Mouse (Mus musculus) heart, embryonic 15.5 days (tissue): Measurements from ENCODE around the gene Skil. TPM values are rescaled to one million over a fixed set of nuclear protein-coding genes. Genes with fewer than 3 reads are reported as not detected.

Experiments used
- ATAC-seq: fragments of 200-750 bp; cut with Nextera tagmentation; replicated peaks from 2 replicates; pipeline ENCODE4 v1.8.0; 2017; ENCODE audit warnings: low read depth, moderate TSS enrichment; ENCODE audit not compliant: insufficient number of reproducible peaks, insufficient read depth, low FRiP score
- H3K27ac ChIP-seq: fragments of 300-500 bp; sonication (generic); 2 replicates; pipeline ENCODE4 v1.5.1; 2015; ENCODE audit warnings: mild to moderate bottlenecking, inconsistent platforms
- H3K27me3 ChIP-seq: fragments of 300-500 bp; sonication (generic); 2 replicates; pipeline ENCODE4 v1.6.1; 2015; ENCODE audit warnings: inconsistent platforms
- H3K36me3 ChIP-seq: fragments of 300-500 bp; sonication (generic); 2 replicates; pipeline ENCODE4 v1.6.1; 2015; ENCODE audit warnings: mild to moderate bottlenecking, inconsistent platforms
- H3K4me1 ChIP-seq: fragments of 300-500 bp; sonication (generic); replicated peaks from 2 replicates; pipeline ENCODE4 v1.6.1; 2015; ENCODE audit warnings: inconsistent platforms
- H3K4me2 ChIP-seq: fragments of 300-500 bp; sonication (generic); 2 replicates; pipeline ENCODE4 v1.6.1; 2015; ENCODE audit warnings: inconsistent platforms, mild to moderate bottlenecking, moderate library complexity
- H3K4me3 ChIP-seq: fragments of 300-500 bp; sonication (generic); 2 replicates; pipeline ENCODE4 v1.5.1; 2015; ENCODE audit warnings: mild to moderate bottlenecking, inconsistent platforms
- H3K9ac ChIP-seq: fragments of 300-500 bp; sonication (generic); 2 replicates; pipeline ENCODE4 v1.6.1; 2015; ENCODE audit warnings: mild to moderate bottlenecking, inconsistent platforms
- H3K9me3 ChIP-seq: fragments of 300-500 bp; sonication (generic); replicated peaks from 2 replicates; pipeline ENCODE4 v1.6.1; 2016; ENCODE audit warnings: inconsistent platforms
- WGBS: fragments of 180-500 bp; shearing (Covaris S2); methylation state at CpG from one replicate; pipeline ENCODE4 v1.1.7; 2015; ENCODE audit warnings: mixed read lengths; 5-methylcytosine and 5-hydroxymethylcytosine counted together
- polyA plus RNA-seq: library from polyadenylated mRNA; unstranded; fragments of >200 nt; fragmentation: Nextera tagmentation; extraction: Ambion mirVana; gene quantifications from 2 replicates; pipeline ENCODE4 v1.2.1, GENCODE M21; 2015

Skil gene
- 12.3 and 13.2 TPM in 2 replicates for polyA plus RNA-seq

GRCm38 (mm10) chr3:31094531-31095178 lies at the start of gene Skil:
TSS of gene Skil (plus strand) at chr3:31095058.
- peak within 1 kb of the TSS; percentile 90 for H3K4me3 ChIP-seq
- no peaks in the 10 kb centered on the region for H3K9me3 ChIP-seq
- no peaks in the 10 kb centered on the region for H3K36me3 ChIP-seq
- H3K9ac ChIP-seq: peak within 1 kb of the TSS; percentile 90
- peaks cover 22% of the 10 kb centered on the region for H3K4me1 ChIP-seq
- WGBS: under 1% methylated on average over 50 of the region's 109 CpGs
- H3K27ac ChIP-seq: peak within 1 kb of the TSS; percentile 100
- H3K27me3 ChIP-seq: no peaks in the 10 kb centered on the region
- H3K4me2 ChIP-seq: peak within 1 kb of the TSS; percentile 79
- ATAC-seq: peak; percentile 95

GRCm38 (mm10) chr3:31047263-31047662 lies 47.6 kb upstream of the Skil start:
- no peaks in the 10 kb centered on the region for H3K4me1 ChIP-seq
- H3K9ac ChIP-seq: no peak overlapping the region
- H3K27ac ChIP-seq: no peak overlapping the region
- ATAC-seq: no peak
- WGBS: 75% methylated on average over 3 of the region's 3 CpGs
- H3K27me3 ChIP-seq: no peaks in the 10 kb centered on the region
- H3K4me3 ChIP-seq: no peak overlapping the region
- H3K4me2 ChIP-seq: no peak overlapping the region
- H3K36me3 ChIP-seq: peaks cover 39% of the 10 kb centered on the region
- no peaks in the 10 kb centered on the region for H3K9me3 ChIP-seq

- Histone ChIP-seq H3K4me1 (no peaks in the 10 kb centered on the region), H3K9me3 (no peaks in the 10 kb centered on the region), H3K4me2 (no peak overlapping the region), H3K36me3 (peaks cover 29% of the 10 kb centered on the region), H3K27ac (no peak overlapping the region), H3K27me3 (no peaks in the 10 kb centered on the region), H3K9ac (no peak overlapping the region), H3K4me3 (no peak overlapping the region)
- ATAC-seq: no peak
- WGBS: 85% methylated on average over 5 of the region's 5 CpGs
Measured at GRCm38 (mm10) chr3:31049087-31049486, 45.8 kb upstream of the Skil start.

- Histone ChIP-seq H3K36me3 (peaks cover 26% of the 10 kb centered on the region), H3K4me1 (peaks cover 4% of the 10 kb centered on the region), H3K9ac (no peak overlapping the region), H3K27me3 (no peaks in the 10 kb centered on the region), H3K9me3 (no peaks in the 10 kb centered on the region), H3K27ac (no peak overlapping the region), H3K4me2 (no peak overlapping the region), H3K4me3 (no peak overlapping the region)
- ATAC-seq: no peak
- 59% methylated on average over 7 of the region's 7 CpGs for WGBS
Measured at GRCm38 (mm10) chr3:31050375-31050774, 44.5 kb upstream of the Skil start.

- WGBS: 78% methylated on average over 9 of the region's 9 CpGs
Measured at GRCm38 (mm10) chr3:31051730-31052129, 43.1 kb upstream of the Skil start.

GRCm38 (mm10) chr3:31053191-31053590 lies 41.7 kb upstream of the Skil start:
- ATAC-seq: no peak
- H3K36me3 ChIP-seq: peaks cover 23% of the 10 kb centered on the region

More at GRCm38 (mm10) chr3:31051730-31052129, 43.1 kb upstream of the Skil start:
- no peak overlapping the region for H3K9ac ChIP-seq
- ATAC-seq: no peak
- H3K27ac ChIP-seq: no peak overlapping the region
- H3K4me2 ChIP-seq: no peak overlapping the region
- H3K9me3 ChIP-seq: no peaks in the 10 kb centered on the region
- H3K4me3 ChIP-seq: no peak overlapping the region
- H3K27me3 ChIP-seq: no peaks in the 10 kb centered on the region
- peaks cover 4% of the 10 kb centered on the region for H3K4me1 ChIP-seq
- peaks cover 24% of the 10 kb centered on the region for H3K36me3 ChIP-seq

GRCm38 (mm10) chr3:31054888-31055287 lies 40.0 kb upstream of the Skil start:
- Histone ChIP-seq H3K4me2 (no peak overlapping the region; the same call in 1 of the 2 replicates), H3K36me3 (peaks cover 15% of the 10 kb centered on the region), H3K4me1 (peaks cover 4% of the 10 kb centered on the region), H3K27me3 (no peaks in the 10 kb centered on the region), H3K4me3 (no peak overlapping the region), H3K9ac (no peak overlapping the region), H3K27ac (peak overlapping the region; percentile 78), H3K9me3 (no peaks in the 10 kb centered on the region)
- ATAC-seq: no peak
- 42% methylated on average over 8 of the region's 8 CpGs for WGBS

More at GRCm38 (mm10) chr3:31053191-31053590, 41.7 kb upstream of the Skil start:
- no peaks in the 10 kb centered on the region for H3K9me3 ChIP-seq
- H3K27me3 ChIP-seq: no peaks in the 10 kb centered on the region
- H3K27ac ChIP-seq: no peak overlapping the region
- H3K4me3 ChIP-seq: no peak overlapping the region
- 85% methylated on average over 9 of the region's 9 CpGs for WGBS
- peaks cover 4% of the 10 kb centered on the region for H3K4me1 ChIP-seq
- no peak overlapping the region for H3K9ac ChIP-seq
- H3K4me2 ChIP-seq: no peak overlapping the region

- peak; percentile 65; the same call in 1 of the 2 replicates for ATAC-seq
Measured at GRCm38 (mm10) chr3:31056047-31056650, 38.7 kb upstream of the Skil start.

GRCm38 (mm10) chr3:31056651-31057627 lies 37.9 kb upstream of the Skil start:
- H3K36me3 ChIP-seq: no peaks in the 10 kb centered on the region
- under 1% methylated on average over 30 of the region's 30 CpGs for WGBS
- peak; percentile 81 for ATAC-seq
- no peaks in the 10 kb centered on the region for H3K9me3 ChIP-seq
- H3K27ac ChIP-seq: peak overlapping the region; percentile 91
- H3K27me3 ChIP-seq: no peaks in the 10 kb centered on the region
- H3K4me3 ChIP-seq: peak overlapping the region; percentile 64
- H3K9ac ChIP-seq: peak overlapping the region; percentile 52
- peaks cover 4% of the 10 kb centered on the region for H3K4me1 ChIP-seq
- peak overlapping the region; percentile 68 for H3K4me2 ChIP-seq

More at GRCm38 (mm10) chr3:31056047-31056650, 38.7 kb upstream of the Skil start:
- no peaks in the 10 kb centered on the region for H3K9me3 ChIP-seq
- peak overlapping the region; percentile 64 for H3K4me3 ChIP-seq
- H3K4me2 ChIP-seq: peak overlapping the region; percentile 68
- H3K9ac ChIP-seq: peak overlapping the region; percentile 52
- peaks cover 5% of the 10 kb centered on the region; the same call in 1 of the 2 replicates for H3K36me3 ChIP-seq
- H3K27me3 ChIP-seq: no peaks in the 10 kb centered on the region
- WGBS: 23% methylated on average over 17 of the region's 17 CpGs
- peaks cover 4% of the 10 kb centered on the region for H3K4me1 ChIP-seq
- peak overlapping the region; percentile 91 for H3K27ac ChIP-seq

- no peaks in the 10 kb centered on the region for H3K4me1 ChIP-seq
- no peaks in the 10 kb centered on the region for H3K27me3 ChIP-seq
- ATAC-seq: no peak
- H3K27ac ChIP-seq: peak overlapping the region; percentile 33; the same call in 1 of the 2 replicates
- 83% methylated on average over 8 of the region's 8 CpGs for WGBS
- no peaks in the 10 kb centered on the region for H3K36me3 ChIP-seq
- H3K9me3 ChIP-seq: no peaks in the 10 kb centered on the region
- 0 out of 2 replicates have a peak overlapping the region, but pooled peaks have one; percentile 29 for H3K4me2 ChIP-seq
- no peak overlapping the region for H3K4me3 ChIP-seq
- H3K9ac ChIP-seq: no peak overlapping the region
Measured at GRCm38 (mm10) chr3:31060745-31061102, 34.1 kb upstream of the Skil start.
